Mouse (Mus musculus): ENCODE results near the gene Faim2. TPM values are rescaled to one million over a fixed set of nuclear protein-coding genes. Genes with fewer than 3 reads are reported as not detected.
A peak's percentile ranks its signal among the peaks of the same experiment; 100 is the strongest.

The Faim2 gene
- polyA plus RNA-seq, 1 experiment, result not detected

DNA sequence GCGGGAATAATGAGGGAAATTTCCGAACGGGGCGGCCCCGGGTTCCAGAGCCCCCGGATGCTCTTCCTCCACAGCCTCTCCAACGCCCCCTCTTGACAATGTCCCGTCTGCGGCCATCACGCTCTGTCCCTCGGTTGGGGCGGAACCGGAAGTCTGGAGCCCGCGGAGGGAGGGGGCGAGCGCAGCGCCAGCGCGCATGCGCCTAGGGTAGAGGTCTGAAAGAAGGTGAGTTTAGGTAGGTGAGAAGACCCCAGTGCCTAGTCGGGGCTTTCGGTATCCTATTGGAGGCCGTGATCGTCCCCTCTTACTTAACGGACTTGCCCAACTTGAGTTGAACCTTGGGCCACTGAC lies 53.4 kb downstream of the Faim2 start, which contains the start of gene Bcdin3d:
Bcdin3d (minus strand) TSS at position 155 of the 351 bp plus-strand sequence.
- no peaks in the 10 kb centered on the region for H3K27me3 ChIP-seq (ENCODE audit: control insufficient read depth)
- H3K9me3 ChIP-seq (ENCODE audit: control insufficient read depth, low read length), result no peaks in the 10 kb centered on the region
- H3K4me3 ChIP-seq (replicated peaks), result peak within 1 kb of the TSS; percentile 87
- TF ChIP-seq TAL1 (IDR thresholded peaks at IDR 0.05; ENCODE audit: low read length) (no peak), GATA1 (IDR thresholded peaks at IDR 0.05; ENCODE audit: low read length) (no peak)
- H3K36me3 ChIP-seq (ENCODE audit: control insufficient read depth), result peaks cover 6% of the 10 kb centered on the region
- H3K4me1 ChIP-seq (ENCODE audit: control insufficient read depth), result peaks cover 26% of the 10 kb centered on the region

DNA sequence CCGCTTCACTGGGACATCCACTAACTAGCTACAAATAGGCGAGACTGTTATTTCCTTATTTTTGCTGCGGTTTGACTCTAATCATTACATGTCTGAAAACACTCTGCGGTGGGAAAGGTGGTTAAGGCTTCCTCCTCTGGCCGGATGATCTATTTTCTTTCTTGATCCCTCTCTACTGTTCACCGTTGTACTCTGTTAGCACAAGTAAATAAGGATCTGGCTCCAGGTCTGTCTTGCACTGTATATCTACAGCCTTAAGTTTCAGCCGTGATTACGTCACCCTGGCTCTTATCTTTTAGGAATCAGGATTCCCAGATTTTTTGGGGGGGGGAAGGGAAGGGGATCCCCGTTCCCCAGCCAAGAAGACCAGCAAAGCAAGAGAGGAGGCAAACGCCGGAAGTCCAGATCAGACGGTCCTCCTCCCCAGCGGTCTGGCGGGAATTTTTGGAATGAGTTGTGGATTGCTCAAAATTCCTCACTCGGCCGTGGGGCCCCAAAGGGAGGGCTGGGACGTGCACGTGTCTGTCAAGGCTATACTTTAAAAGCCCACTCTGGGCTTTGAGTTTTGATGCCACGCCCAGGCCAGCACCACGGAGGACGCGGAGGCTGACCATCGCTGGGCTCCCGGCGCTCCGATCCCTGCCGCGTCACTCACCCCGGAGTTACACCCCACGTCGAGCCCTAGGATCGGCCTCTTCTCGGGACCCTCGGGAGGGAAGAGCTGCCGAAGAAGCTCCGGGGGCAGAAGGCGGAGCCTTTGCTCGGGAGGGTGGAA lies 54.0 kb downstream of the Faim2 start:
- Histone ChIP-seq H3K36me3 (ENCODE audit: control insufficient read depth) (peaks cover 6% of the 10 kb centered on the region), H3K9me3 (ENCODE audit: control insufficient read depth, low read length) (no peaks in the 10 kb centered on the region), H3K4me1 (ENCODE audit: control insufficient read depth) (peaks cover 26% of the 10 kb centered on the region), H3K27me3 (ENCODE audit: control insufficient read depth) (no peaks in the 10 kb centered on the region), H3K4me3 (replicated peaks) (peak overlapping the region; percentile 87)
- TF ChIP-seq TAL1 (IDR thresholded peaks at IDR 0.05; ENCODE audit: low read length), result no peak
- TF ChIP-seq GATA1 (IDR thresholded peaks at IDR 0.05; ENCODE audit: low read length), result no peak

DNA sequence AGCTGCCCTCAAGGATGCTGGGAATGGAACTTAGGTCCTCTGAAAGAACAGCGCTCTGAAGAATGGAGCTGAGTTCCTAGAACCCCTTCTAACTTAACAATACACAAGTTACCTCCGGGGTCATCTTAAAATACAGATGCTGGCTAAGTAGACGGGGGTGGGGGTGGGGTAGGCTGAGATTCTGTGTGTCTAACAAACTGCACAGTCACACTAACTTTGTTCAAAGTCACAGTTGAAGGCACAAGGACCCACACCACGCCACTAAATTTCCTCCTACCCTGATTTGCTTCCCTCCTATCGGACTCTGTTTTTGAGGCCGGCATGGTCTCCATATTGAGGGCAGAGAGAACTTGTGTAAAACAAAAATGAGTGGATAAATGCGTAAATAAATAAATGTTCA lies 55.0 kb downstream of the Faim2 start:
- Histone ChIP-seq H3K9me3 (ENCODE audit: control insufficient read depth, low read length) (no peaks in the 10 kb centered on the region), H3K4me1 (ENCODE audit: control insufficient read depth) (peaks cover 26% of the 10 kb centered on the region), H3K27me3 (ENCODE audit: control insufficient read depth) (no peaks in the 10 kb centered on the region), H3K36me3 (ENCODE audit: control insufficient read depth) (peaks cover 6% of the 10 kb centered on the region), H3K4me3 (replicated peaks) (no peak overlapping the region)
- TF ChIP-seq GATA1 (IDR thresholded peaks at IDR 0.05; ENCODE audit: low read length), result no peak
- TF ChIP-seq TAL1 (IDR thresholded peaks at IDR 0.05; ENCODE audit: low read length), result no peak

DNA sequence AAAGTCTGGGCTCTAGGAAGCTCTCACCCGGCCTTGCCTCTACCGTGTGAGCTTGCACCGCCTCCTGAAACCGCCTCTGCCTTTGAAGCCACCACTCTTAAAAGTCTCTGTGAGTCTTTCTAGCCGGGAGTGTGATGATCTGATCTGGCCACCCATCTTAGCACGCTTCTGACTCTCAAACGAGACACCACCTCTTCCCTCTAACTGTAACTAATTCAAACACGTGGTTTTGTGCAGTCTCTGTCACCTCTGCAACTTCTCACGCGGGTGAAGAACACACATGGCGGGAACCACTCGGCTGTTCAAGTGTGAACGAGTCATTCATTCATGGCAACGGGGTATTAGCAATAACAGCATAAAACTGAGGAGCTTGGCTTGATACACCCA lies 56.3 kb downstream of the Faim2 start:
- Histone ChIP-seq H3K4me1 (ENCODE audit: control insufficient read depth) (peaks cover 26% of the 10 kb centered on the region), H3K4me3 (replicated peaks) (no peak overlapping the region), H3K36me3 (ENCODE audit: control insufficient read depth) (peaks cover 6% of the 10 kb centered on the region), H3K27me3 (ENCODE audit: control insufficient read depth) (no peaks in the 10 kb centered on the region), H3K9me3 (ENCODE audit: control insufficient read depth, low read length) (no peaks in the 10 kb centered on the region)
- no peak for TF ChIP-seq TAL1 (IDR thresholded peaks at IDR 0.05; ENCODE audit: low read length)
- no peak for TF ChIP-seq GATA1 (IDR thresholded peaks at IDR 0.05; ENCODE audit: low read length)

DNA sequence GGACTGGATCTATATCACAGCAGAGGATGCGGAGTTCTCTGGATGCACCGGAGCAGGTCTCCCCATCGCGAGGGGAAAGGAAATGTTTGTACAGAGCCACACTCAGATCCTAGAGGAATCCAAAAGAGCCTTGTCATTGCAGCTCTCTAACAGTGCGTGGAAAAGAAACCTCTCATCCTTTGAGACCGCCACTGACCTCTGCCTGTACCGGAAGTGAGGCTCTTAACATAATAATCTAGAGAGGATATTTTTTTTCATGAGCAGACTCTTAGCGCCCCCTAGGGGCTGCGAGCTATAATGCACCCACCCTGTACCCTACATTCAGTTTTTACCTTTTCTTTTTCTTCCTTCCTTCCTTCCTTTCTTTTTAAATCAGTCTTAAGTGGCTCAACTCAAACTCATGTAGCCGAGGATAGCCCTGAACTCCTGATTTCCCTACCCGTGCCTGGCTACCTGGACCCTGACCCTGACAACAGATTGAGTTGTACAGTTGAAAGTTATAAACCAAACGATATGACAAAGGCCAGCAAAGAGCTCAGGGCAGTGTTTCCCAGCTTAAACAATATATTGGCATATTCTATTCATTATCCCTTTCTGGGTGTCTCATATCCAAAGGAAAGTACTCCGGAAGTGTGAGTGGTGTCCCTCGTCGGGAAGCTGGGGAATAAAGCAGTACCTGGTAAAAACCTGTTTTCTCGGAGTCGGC lies 56.8 kb downstream of the Faim2 start:
- no peaks in the 10 kb centered on the region for H3K9me3 ChIP-seq (ENCODE audit: control insufficient read depth, low read length)
- peaks cover 6% of the 10 kb centered on the region for H3K36me3 ChIP-seq (ENCODE audit: control insufficient read depth)
- H3K27me3 ChIP-seq (ENCODE audit: control insufficient read depth), result no peaks in the 10 kb centered on the region
- no peak for TF ChIP-seq GATA1 (IDR thresholded peaks at IDR 0.05; ENCODE audit: low read length)
- TF ChIP-seq TAL1 (IDR thresholded peaks at IDR 0.05; ENCODE audit: low read length), result no peak
- peaks cover 26% of the 10 kb centered on the region for H3K4me1 ChIP-seq (ENCODE audit: control insufficient read depth)
- H3K4me3 ChIP-seq (replicated peaks), result peak overlapping the region; percentile 18

DNA sequence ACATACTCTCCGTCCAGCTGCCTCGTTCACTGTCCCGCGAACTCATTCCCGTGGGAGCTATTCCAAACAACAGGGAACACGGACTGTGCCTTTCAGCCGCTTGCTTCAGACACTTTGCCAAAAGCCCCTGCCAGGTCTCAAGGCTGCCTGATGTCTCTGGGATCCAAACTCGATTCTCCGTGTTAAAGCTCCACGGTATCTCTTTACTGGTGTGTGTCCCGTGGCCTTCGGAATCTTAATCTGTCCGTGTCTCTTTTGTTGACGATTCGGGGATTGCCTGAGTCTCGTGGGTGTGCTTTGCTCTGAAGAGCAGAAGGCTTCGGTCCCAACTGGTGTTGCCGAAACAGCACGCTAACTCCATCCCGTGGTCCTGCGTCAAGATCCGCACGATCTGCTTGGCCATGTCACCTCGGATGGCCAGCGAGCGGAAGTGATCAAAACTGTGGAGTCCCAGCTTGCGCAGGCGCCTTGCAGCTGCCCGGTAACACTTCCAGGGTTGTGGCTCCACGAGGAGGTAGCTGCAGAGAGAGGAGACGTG lies 57.7 kb downstream of the Faim2 start:
- Histone ChIP-seq H3K36me3 (ENCODE audit: control insufficient read depth) (peaks cover 6% of the 10 kb centered on the region), H3K27me3 (ENCODE audit: control insufficient read depth) (no peaks in the 10 kb centered on the region), H3K4me1 (ENCODE audit: control insufficient read depth) (peaks cover 26% of the 10 kb centered on the region), H3K9me3 (ENCODE audit: control insufficient read depth, low read length) (no peaks in the 10 kb centered on the region), H3K4me3 (replicated peaks) (peak overlapping the region; percentile 14)
- TF ChIP-seq TAL1 (IDR thresholded peaks at IDR 0.05; ENCODE audit: low read length) (no peak), GATA1 (IDR thresholded peaks at IDR 0.05; ENCODE audit: low read length) (no peak)

DNA sequence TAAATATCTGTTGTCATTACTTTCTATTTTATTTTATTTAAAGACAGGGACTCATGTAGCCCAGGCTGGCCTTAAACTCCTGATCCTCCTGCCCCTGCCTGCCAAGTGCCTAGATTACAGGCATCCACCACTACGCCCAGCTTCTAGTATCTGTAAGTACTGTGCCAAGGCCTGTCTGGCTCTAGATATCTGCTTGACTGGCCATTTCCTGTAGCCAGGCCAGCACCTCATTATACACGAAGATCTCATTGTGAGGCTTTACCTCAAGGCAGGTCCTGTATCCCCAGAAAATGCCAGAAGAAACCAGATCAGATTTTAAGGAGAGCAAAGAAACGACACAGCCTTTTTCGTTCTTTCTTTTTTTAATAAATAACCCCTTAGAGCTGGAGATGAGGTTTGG lies 58.2 kb downstream of the Faim2 start:
- no peak for TF ChIP-seq TAL1 (IDR thresholded peaks at IDR 0.05; ENCODE audit: low read length)
- no peak for TF ChIP-seq GATA1 (IDR thresholded peaks at IDR 0.05; ENCODE audit: low read length)
- no peaks in the 10 kb centered on the region for H3K27me3 ChIP-seq (ENCODE audit: control insufficient read depth)
- H3K9me3 ChIP-seq (ENCODE audit: control insufficient read depth, low read length), result no peaks in the 10 kb centered on the region
- H3K4me1 ChIP-seq (ENCODE audit: control insufficient read depth), result peaks cover 22% of the 10 kb centered on the region
- H3K4me3 ChIP-seq (replicated peaks), result no peak overlapping the region
- H3K36me3 ChIP-seq (ENCODE audit: control insufficient read depth), result peaks cover 6% of the 10 kb centered on the region

DNA sequence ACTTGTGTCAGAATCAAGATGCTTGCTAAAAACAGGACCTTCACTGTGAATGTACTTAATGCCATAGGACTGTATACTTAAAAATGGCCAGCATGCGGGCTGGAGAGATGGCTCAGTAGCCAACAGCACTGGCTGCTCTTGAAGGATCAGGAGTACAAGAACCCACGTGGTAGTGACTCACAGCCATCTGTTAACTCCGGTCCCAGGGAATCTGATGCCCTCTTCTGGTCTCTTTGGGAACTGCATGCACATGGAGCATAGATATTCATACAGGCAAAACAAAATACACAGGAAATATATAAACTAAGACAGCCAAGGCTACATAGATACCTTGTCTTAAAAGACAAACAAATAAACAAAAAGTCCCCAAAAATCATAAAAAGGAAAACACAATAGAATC lies 58.9 kb downstream of the Faim2 start:
- TF ChIP-seq TAL1 (IDR thresholded peaks at IDR 0.05; ENCODE audit: low read length), result no peak
- TF ChIP-seq GATA1 (IDR thresholded peaks at IDR 0.05; ENCODE audit: low read length), result no peak
- Histone ChIP-seq H3K4me1 (ENCODE audit: control insufficient read depth) (peaks cover 16% of the 10 kb centered on the region), H3K36me3 (ENCODE audit: control insufficient read depth) (peaks cover 6% of the 10 kb centered on the region), H3K27me3 (ENCODE audit: control insufficient read depth) (no peaks in the 10 kb centered on the region), H3K9me3 (ENCODE audit: control insufficient read depth, low read length) (no peaks in the 10 kb centered on the region), H3K4me3 (replicated peaks) (no peak overlapping the region)

DNA sequence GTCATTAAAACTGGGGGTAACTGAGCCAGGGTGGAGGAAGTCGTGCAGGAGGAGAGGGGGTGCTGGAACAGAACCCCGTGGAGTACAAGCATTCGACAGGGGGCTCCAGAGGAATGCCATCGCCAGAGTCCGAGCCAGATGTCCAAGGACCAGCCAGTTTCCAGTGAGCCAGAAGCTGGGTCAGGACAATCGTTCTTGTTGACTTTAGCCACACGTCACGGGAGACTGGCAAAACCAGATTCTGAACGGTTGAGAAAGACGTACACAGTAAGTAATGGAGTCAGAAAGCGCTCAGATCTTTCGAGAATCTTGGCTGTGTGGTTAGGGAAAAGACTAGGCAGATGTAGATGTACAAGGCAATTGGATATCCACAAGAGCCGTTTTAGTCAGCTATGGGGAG lies 64.8 kb downstream of the Faim2 start:
- TF ChIP-seq GATA1 (IDR thresholded peaks at IDR 0.05; ENCODE audit: low read length) (no peak), TAL1 (IDR thresholded peaks at IDR 0.05; ENCODE audit: low read length) (no peak)
- Histone ChIP-seq H3K4me3 (replicated peaks) (no peak overlapping the region), H3K36me3 (ENCODE audit: control insufficient read depth) (no peaks in the 10 kb centered on the region), H3K27me3 (ENCODE audit: control insufficient read depth) (no peaks in the 10 kb centered on the region), H3K4me1 (ENCODE audit: control insufficient read depth) (peaks cover 3% of the 10 kb centered on the region), H3K9me3 (ENCODE audit: control insufficient read depth, low read length) (no peaks in the 10 kb centered on the region)
